Mouse (Mus musculus) heart, embryonic 16.5 days (tissue): ENCODE data around the gene Tspear. TPM values are rescaled to one million over a fixed set of nuclear protein-coding genes. Genes with fewer than 3 reads are reported as not detected.
"Not testable (repeated sequence)": the region's sequence is repeated elsewhere in the genome, so short reads cannot be mapped to it uniquely, and the experiment has no call there.

Experiments
- ATAC-seq: fragments of 200-750 bp; cut with Nextera tagmentation; replicated peaks from 2 replicates; pipeline ENCODE4 v1.8.0; 2017; ENCODE audit warnings: moderate number of reproducible peaks; ENCODE audit not compliant: insufficient read depth, low FRiP score; ENCODE audit errors: extremely low read depth
- H3K27ac ChIP-seq: fragments of 300-500 bp; sonication (generic); 2 replicates; pipeline ENCODE4 v1.5.1; 2014; ENCODE audit warnings: mild to moderate bottlenecking, low read length, control low read depth, moderate library complexity
- H3K27me3 ChIP-seq: fragments of 300-500 bp; sonication (generic); 2 replicates; pipeline ENCODE4 v1.6.1; 2014; ENCODE audit warnings: low read length, mixed read lengths; ENCODE audit not compliant: control insufficient read depth, insufficient read depth
- H3K36me3 ChIP-seq: fragments of 300-500 bp; sonication (generic); 2 replicates; pipeline ENCODE4 v1.6.1; 2014; ENCODE audit not compliant: control insufficient read depth, insufficient read depth
- H3K4me1 ChIP-seq: fragments of 300-500 bp; sonication (generic); 2 replicates; pipeline ENCODE4 v1.6.1; 2014; ENCODE audit warnings: low read length, mixed read lengths; ENCODE audit not compliant: control insufficient read depth, insufficient read depth
- H3K4me2 ChIP-seq: fragments of 300-500 bp; sonication (generic); 2 replicates; pipeline ENCODE4 v1.6.1; 2014; ENCODE audit warnings: low read depth, mild to moderate bottlenecking, control low read depth, low read length
- H3K4me3 ChIP-seq: fragments of 300-500 bp; sonication (generic); 2 replicates; pipeline ENCODE4 v1.5.1; 2014; ENCODE audit warnings: mild to moderate bottlenecking, control low read depth, low read length
- H3K9ac ChIP-seq: fragments of 300-500 bp; sonication (generic); 2 replicates; pipeline ENCODE4 v1.6.1; 2014; ENCODE audit warnings: low read length, control low read depth
- H3K9me3 ChIP-seq: fragments of 300-500 bp; sonication (generic); replicated peaks from 2 replicates; pipeline ENCODE4 v1.6.1; 2016; ENCODE audit warnings: low read length; ENCODE audit not compliant: control insufficient read depth
- WGBS: fragments of 180-500 bp; shearing (Covaris S2); extraction: QIAGEN DNeasy Blood & Tissue Kit; methylation state at CpG from one replicate; pipeline ENCODE4 v1.1.7; 2014; 5-methylcytosine and 5-hydroxymethylcytosine counted together
- polyA plus RNA-seq: library from polyadenylated mRNA; unstranded; fragments of >200 nt; fragmentation: Nextera tagmentation; extraction: Ambion mirVana; gene quantifications from 2 replicates; pipeline ENCODE4 v1.2.1, GENCODE M21; 2015

Tspear gene
- polyA plus RNA-seq, 1 experiment from 2014 or later: 0.28 TPM

DNA sequence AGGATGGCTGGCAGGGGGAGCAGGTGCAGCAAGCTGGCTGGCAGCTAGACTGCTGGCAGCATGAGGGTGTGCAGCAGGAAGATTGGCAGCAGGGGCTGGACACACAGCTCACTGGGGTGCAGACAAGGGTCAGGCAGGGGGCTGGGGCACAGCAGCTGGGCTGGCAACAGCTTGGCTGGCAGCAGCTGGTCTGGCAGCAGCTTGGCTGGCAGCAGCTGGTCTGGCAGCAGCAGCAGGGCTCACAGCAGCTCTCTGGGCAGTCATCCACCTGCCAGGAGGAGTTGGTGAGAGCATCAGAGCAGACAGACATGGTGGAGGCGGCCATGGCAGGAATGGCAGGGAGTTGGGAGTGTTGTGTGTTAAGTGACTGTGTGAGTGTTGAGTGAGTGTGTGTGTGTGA is 101.5 kb downstream of the Tspear start, which contains the start of gene Gm7137:
Gm7137 (minus strand) TSS at position 325 of the 400 bp plus-strand sequence.
- no CpG with 5 or more reads among the region's 1 CpGs for WGBS
- not testable (repeated sequence) for H3K27ac ChIP-seq, H3K4me1 ChIP-seq, ATAC-seq, H3K9ac ChIP-seq, H3K9me3 ChIP-seq, H3K4me3 ChIP-seq, H3K4me2 ChIP-seq, H3K27me3 ChIP-seq, H3K36me3 ChIP-seq

DNA sequence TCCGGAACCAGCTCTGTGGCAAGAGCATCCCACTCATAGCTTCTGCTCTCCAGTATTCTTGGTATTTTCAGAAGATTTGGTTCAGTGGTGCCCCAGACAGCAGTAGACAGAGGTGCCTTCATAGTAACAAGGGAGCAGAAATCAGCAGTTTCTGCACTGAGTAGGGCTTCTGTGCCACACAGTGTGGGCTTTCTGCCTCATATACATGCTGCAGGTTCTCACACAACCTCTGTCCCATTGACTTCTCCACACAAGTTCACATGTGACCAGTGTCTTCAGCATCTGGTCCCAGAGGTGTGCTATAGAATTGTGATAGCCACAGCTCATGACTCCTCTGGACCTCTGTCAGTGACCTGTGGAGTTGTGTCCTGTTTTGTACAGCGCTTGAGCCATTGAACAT is 102.3 kb downstream of the Tspear start:
- no peak for ATAC-seq
- WGBS: 81% methylated on average over 2 of the region's 2 CpGs
- no peak overlapping the region for H3K4me3 ChIP-seq
- H3K9me3 ChIP-seq: no peaks in the 10 kb centered on the region
- H3K27ac ChIP-seq: no peak overlapping the region
- H3K4me1 ChIP-seq: no peaks in the 10 kb centered on the region
- no peaks in the 10 kb centered on the region for H3K27me3 ChIP-seq
- no peak overlapping the region for H3K4me2 ChIP-seq
- no peaks in the 10 kb centered on the region for H3K36me3 ChIP-seq
- no peak overlapping the region for H3K9ac ChIP-seq

DNA sequence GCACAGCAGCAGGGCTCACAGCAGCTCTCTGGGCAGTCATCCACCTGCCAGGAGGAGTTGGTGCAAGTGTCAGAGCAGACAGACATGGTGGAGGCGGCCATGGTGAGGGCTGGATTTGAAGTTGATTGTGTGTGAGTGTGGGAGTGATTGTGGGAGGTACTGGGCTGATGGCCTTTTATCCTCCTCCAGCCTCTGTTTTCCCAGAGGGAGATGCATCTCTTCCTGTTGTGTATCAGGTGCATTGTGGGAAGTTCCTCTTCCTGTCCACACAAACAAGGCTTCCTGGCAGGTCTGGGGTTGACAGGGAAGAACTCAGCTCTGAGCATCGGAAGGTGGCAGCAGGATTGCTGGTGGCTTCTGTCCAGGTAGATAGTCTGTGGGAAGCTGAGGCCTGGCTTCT is 108.6 kb downstream of the Tspear start, which contains the start of gene Gm9639:
Gm9639 (minus strand) TSS at position 101 of the 400 bp plus-strand sequence.
- H3K27me3 ChIP-seq: no peaks in the 10 kb centered on the region
- H3K4me3 ChIP-seq: no peak within 1 kb of the TSS
- H3K36me3 ChIP-seq: no peaks in the 10 kb centered on the region
- H3K27ac ChIP-seq: no peak within 1 kb of the TSS
- H3K9me3 ChIP-seq: no peaks in the 10 kb centered on the region
- peaks cover 6% of the 10 kb centered on the region for H3K4me1 ChIP-seq
- no peak within 1 kb of the TSS for H3K4me2 ChIP-seq
- no peak within 1 kb of the TSS for H3K9ac ChIP-seq
- no peak for ATAC-seq
- 51% methylated on average over 2 of the region's 2 CpGs for WGBS

DNA sequence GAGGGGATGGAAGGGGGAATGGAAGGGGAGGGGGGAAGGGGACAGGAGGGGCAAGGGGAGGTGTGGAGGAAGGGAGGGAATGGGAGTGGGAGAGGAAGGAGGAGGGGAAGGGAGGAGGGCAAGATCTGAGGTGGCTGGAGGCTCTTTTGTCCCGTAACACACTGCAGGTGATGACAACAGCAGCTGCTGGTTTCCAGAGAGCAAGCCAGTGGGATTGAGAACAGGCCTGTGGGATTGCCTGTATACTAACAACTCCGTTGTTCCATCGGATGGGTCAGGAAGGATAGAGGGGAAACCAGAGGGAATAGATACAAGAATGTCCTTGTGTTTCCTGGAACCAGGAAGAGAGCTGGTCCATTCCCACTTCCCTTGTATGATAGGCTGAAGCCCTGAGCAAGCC is 111.3 kb downstream of the Tspear start:
- Histone ChIP-seq H3K4me3 (no peak overlapping the region), H3K4me2 (no peak overlapping the region), H3K27ac (peak overlapping the region; percentile 17), H3K27me3 (no peaks in the 10 kb centered on the region), H3K4me1 (peaks cover 6% of the 10 kb centered on the region), H3K9me3 (no peaks in the 10 kb centered on the region), H3K36me3 (no peaks in the 10 kb centered on the region), H3K9ac (no peak overlapping the region)
- ATAC-seq: peak; percentile 56; the same call in 1 of the 2 replicates
- 6% methylated on average over 3 of the region's 3 CpGs for WGBS

DNA sequence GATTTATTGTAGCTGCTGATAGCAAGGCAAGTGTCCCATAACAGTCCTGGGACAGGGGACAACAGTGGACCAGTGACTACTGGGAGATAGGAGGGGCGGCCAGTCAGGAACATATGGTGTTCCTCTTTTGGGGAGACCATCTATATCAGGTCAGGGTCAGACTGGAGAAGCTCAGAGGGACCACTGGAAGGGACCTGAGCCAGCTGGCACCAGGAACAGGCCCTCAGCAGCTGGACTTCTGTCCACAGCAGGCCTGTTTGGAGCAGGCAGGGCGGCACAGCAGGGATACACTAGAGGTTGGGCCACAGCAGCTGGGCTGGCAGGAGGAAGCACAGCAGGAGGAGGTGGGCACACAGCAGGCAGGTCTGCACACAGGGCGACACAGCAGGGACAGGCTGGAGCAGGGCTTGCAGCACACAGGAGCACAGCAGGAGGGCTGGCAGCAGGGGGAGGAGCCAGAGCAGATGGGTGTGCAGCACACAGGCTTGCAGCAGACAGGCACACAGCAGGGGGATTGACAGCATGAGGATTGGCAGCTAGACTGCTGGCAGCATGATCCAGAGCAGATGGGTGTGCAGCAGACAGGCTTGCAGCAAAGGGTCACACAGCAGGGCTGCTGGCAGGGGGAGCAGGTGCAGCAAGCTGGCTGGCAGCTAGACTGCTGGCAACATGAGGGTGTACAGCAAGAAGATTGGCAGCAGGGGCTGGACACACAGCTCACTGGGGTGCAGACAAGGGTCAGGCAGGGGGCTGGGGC is 112.0 kb downstream of the Tspear start:
- not testable (repeated sequence) for H3K9me3 ChIP-seq, H3K36me3 ChIP-seq, H3K9ac ChIP-seq, H3K4me2 ChIP-seq, H3K4me1 ChIP-seq, H3K4me3 ChIP-seq, ATAC-seq, H3K27me3 ChIP-seq
- H3K27ac ChIP-seq: peak overlapping the region; percentile 17
- WGBS: 30% methylated on average over 3 of the region's 3 CpGs

DNA sequence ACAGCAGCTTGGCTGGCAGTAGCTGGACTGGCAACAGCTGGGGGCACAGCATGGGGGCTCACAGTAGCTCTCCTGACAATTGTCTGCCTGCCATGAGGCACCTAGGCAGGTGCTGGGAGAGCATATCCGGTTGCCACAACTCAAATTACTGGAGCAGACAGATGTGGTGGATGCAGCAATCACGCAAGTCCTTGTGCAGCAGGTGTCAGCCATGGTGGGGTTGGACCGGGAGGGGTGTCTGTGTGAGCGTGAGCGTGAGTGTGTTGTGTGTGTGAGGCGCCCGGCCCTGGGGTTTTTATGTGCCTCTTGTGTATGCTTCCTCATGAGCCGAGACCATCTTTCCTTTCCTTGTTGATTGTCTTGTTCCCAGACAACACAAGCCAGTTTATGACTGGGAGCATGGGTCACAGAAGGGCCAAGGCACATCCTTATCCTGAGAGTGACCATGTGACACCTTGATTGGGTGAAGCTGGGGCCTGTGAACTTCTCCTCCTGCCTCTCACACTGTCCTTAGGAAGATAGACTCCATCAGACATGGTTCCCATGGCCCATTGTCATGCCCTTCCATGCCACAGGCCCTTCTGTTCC is 112.6 kb downstream of the Tspear start, which contains the start of gene Gm19668:
Gm19668 (minus strand) TSS at position 213 of the 588 bp plus-strand sequence.
- H3K27ac ChIP-seq: peak within 1 kb of the TSS; percentile 17
- no peaks in the 10 kb centered on the region for H3K27me3 ChIP-seq
- peaks cover 6% of the 10 kb centered on the region for H3K4me1 ChIP-seq
- no peaks in the 10 kb centered on the region for H3K36me3 ChIP-seq
- H3K9me3 ChIP-seq: no peaks in the 10 kb centered on the region
- ATAC-seq: no peak
- no peak within 1 kb of the TSS for H3K4me3 ChIP-seq
- no peak within 1 kb of the TSS for H3K4me2 ChIP-seq
- H3K9ac ChIP-seq: no peak within 1 kb of the TSS
- 65% methylated on average over 8 of the region's 8 CpGs for WGBS

DNA sequence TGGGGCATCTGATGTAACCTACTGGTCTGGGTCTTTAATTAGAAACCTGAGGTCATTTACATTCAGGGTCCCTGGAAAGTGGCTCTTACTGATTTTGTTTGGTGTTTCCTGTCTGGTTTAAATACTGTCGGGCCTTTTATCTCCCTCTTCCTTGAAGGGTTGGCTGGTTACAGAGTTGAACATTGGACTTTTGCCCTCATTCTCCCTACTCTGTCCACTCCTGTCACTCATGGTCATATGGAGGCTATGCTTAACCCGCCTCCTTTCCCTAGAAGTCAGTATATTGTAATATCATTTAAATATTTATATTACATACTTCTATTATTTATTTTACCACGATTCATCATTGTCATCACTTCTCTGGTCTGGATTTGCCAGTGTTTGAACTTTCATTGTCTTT is 117.7 kb downstream of the Tspear start:
- Histone ChIP-seq H3K4me3 (no peak overlapping the region), H3K27ac (no peak overlapping the region), H3K4me2 (no peak overlapping the region), H3K9ac (no peak overlapping the region), H3K4me1 (no peaks in the 10 kb centered on the region), H3K27me3 (no peaks in the 10 kb centered on the region), H3K36me3 (no peaks in the 10 kb centered on the region), H3K9me3 (0 out of 2 replicates have a peak, but pooled peaks cover 2% of the 10 kb centered on the region)
- WGBS: 59% methylated on average over 3 of the region's 3 CpGs
- ATAC-seq: no peak

DNA sequence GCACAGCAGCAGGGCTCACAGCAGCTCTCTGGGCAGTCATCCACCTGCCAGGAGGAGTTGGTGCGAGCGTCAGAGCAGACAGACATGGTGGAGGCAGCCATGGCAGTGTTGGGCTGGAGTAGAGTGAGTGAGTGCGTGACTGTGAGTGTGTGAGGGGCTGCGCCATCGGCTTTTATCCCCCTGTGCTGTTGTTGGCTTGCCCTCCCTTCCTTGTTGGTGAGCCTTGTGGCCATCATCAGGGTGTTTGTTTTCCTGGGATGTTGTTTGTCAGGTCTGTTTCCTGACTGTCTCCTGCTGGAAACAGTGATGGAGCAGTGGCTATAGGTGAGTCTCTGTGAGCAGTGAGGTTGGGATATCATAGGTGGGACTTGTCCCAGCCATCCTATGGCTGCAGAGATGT is 125.4 kb downstream of the Tspear start, which contains the start of gene Gm9507:
Gm9507 (minus strand) TSS at position 101 of the 400 bp plus-strand sequence.
- 76% methylated on average over 5 of the region's 5 CpGs for WGBS

DNA sequence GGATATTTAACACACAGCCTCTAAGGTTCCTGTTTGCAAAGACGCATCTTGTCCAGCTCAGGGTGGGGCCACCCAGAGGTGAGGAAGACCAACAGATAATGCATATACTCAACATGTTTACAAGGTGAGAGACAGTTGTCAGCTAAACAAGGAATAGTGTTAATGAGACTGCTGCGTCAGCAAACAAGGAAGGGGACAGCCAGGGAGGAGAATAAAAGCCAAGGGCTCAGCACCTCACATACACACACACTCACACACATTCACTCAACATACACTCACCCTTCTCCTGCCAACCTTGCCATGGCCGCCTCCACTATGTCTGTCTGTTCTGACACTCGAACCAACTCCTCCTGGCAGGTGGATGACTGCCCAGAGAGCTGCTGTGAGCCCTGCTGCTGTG is 128.0 kb downstream of the Tspear start, which contains the start of gene Gm2696:
Gm2696 (plus strand) TSS at position 301 of the 400 bp plus-strand sequence.
- no peak for ATAC-seq
- 44% methylated on average over 4 of the region's 4 CpGs for WGBS
- H3K9me3 ChIP-seq: peaks cover 5% of the 10 kb centered on the region
- no peaks in the 10 kb centered on the region for H3K4me1 ChIP-seq
- H3K36me3 ChIP-seq: no peaks in the 10 kb centered on the region
- no peak within 1 kb of the TSS for H3K4me3 ChIP-seq
- no peak within 1 kb of the TSS for H3K9ac ChIP-seq
- H3K4me2 ChIP-seq: no peak within 1 kb of the TSS
- H3K27me3 ChIP-seq: no peaks in the 10 kb centered on the region
- no peak within 1 kb of the TSS for H3K27ac ChIP-seq

More for the DNA sequence above, 125.4 kb downstream of the Tspear start, which contains the start of gene Gm9507:
- Histone ChIP-seq H3K4me2 (no peak within 1 kb of the TSS), H3K9ac (no peak within 1 kb of the TSS), H3K4me1 (no peaks in the 10 kb centered on the region), H3K4me3 (no peak within 1 kb of the TSS), H3K27me3 (no peaks in the 10 kb centered on the region), H3K9me3 (peaks cover 8% of the 10 kb centered on the region), H3K36me3 (no peaks in the 10 kb centered on the region), H3K27ac (no peak within 1 kb of the TSS)
- no peak for ATAC-seq
